Mouse (Mus musculus): ENCODE results near the gene Gm44805.
"Not testable (repeated sequence)": the region's sequence is repeated elsewhere in the genome, so short reads cannot be mapped to it uniquely, and the experiment has no call there.

DNA sequence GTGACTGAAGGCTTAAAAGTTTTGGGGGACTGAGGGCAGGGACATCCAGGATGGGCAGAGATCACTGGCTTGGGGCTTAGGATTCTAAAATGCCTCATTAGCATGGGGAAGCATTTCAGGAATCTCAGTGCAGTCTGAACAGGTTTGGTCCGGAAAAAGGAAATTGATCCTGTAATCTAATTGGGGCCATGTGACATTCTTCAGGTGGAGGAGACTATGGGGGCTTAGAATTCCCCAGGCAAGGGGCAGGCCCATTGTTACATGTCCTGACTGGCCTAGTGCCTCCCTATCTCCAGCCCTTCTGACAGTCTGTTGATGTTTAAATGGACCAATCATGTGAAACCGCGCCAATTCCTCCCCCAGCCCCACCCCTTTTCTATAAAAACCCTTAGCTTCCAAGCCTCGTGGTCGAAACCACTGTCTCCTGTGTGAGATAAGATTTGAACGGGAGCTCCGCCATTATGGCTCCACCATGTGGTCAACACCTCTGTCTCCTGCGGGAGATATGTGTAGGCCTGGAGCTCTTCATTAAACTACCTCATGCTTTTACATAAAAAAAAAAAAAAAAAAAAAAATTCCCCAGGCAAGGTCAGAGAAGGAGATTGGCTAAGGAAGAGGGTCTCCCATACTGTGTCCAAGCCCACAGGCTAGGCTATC is 5.8 kb upstream of the Gm44805 start:
- not testable (repeated sequence) for TF ChIP-seq CTCF (IDR thresholded peaks at IDR 0.05; ENCODE audit: borderline replicate concordance, extremely low read depth, insufficient read depth, insufficient read length); POLR2A (IDR thresholded peaks at IDR 0.05; ENCODE audit: borderline replicate concordance, extremely low read depth, insufficient read depth, insufficient read length, poor library complexity, severe bottlenecking)
